Mouse (Mus musculus): Measurements from ENCODE around the gene Ttc21a.

Gene Ttc21a

DNA sequence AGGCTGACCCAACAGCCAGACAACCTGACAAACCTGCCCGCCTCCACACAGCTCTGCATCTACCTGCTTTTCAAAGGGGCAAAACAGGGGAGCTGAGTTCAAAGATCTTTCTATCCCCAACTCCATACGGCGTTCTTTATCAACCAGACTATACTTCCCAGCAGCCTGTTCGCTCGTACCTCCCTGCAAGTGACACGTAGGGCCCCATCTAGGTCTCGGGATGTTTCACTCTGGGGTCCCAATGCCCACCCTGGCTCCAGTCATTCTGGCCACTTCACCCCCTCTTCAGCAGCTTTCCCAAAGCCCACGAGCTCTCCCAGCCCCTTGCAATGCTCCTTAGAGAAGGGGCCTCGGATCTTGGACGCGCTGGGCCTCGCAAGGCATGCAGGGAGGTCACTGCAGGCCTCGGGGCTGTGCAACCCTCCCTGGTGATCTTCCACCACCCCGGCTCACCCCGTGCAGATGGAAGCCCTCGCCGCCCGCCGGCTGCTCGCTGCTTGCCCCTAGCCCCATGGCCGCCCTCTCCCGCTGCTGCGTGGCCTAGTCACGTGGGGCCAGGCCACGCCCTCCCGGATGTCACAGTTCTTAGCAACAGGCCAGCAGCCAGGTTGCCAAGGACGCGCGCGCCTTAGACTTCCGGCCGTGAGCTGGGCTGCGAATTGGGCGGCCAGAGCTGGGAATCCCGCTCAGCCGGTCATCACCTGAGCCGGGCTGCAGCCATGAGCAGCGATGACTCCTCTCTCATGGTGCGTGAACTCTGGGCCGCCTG is at the start of gene Ttc21a, which contains the start of gene Gorasp1:
Ttc21a (plus strand) TSS at position 602 of the 769 bp plus-strand sequence.
Gorasp1 (minus strand) TSS at position 561 of the 769 bp plus-strand sequence.
- DNase-seq (ENCODE audit: low spot score): peak; percentile 90

DNA sequence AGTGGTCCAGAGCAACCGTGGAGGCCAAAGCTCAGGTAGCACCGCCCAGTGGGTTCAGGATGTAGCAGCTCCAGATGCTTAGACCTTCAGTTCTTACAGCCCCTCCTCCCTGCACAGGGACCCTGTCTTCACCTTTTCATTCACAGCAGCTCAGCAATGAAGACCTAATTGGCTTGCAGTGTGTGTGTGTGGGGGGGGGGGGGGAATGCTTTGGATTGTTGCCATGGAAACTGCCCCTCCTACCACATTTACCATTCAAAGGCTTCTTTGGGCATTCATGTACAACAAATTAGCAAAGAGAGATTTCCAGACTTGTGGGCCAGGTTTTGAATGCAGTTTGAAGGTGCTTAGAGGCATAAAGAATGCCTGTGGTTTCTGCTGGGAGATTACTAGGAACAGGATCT is 48.6 kb upstream of the Ttc21a start:
- DNase-seq (ENCODE audit: low spot score): no peak

DNA sequence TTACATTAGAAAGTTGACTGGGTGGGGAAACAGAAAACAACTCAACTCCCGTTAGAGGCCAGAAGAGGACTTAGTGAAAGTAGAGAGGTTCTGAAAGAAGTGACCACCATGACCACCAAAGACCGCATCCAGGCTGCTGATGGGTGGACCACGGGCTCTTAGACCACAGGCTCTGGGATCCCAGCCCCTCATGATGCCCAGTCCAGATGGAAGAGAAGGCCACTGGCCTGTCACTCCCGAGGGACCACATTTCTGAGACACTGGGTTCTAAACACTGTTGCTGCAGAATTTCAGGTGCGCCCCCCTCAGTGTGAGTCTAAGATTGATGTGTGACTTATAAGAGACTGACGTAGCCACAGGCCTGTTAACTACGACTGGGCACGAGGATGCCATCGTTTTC is 48.0 kb upstream of the Ttc21a start:
- no peak for DNase-seq (ENCODE audit: low spot score)

DNA sequence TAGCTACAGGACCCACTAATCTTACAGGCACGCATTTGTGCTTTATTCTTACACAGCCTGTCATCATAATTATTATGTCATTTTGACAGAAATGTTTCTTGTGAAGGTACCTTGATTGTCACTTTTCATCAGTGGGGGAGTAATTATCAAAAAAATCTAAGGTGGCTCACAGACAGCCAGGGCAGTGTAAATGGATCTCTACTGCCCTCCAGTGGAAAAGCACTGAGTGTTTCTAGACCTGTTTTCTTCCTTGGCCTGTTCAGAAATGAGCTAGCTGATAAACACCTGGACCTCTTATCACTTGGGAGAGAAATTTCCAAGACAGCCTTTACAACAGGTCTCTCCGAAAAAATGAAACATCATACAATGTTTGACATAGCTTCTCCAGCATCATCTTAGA is 46.7 kb upstream of the Ttc21a start:
- DNase-seq (ENCODE audit: low spot score): no peak

DNA sequence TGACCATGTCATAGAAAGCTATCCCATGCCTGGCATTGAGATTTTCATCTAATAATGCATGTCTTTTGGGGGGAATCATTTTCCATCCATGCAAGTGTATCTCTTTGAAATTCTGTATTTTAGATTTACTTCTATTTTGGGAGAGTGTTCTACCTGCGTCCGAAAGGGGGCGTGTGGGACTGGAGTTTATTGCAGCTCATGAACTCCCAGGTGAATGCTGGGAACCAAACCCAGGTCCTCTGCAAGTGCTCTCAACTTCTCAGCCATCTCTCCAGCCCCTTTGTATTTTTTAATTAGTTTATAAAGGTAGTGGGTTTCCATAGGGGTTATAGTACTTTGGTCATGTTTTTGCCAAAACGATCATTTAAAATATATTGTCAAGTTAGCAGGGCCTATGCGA is 43.5 kb upstream of the Ttc21a start:
- DNase-seq (ENCODE audit: low spot score): no peak

DNA sequence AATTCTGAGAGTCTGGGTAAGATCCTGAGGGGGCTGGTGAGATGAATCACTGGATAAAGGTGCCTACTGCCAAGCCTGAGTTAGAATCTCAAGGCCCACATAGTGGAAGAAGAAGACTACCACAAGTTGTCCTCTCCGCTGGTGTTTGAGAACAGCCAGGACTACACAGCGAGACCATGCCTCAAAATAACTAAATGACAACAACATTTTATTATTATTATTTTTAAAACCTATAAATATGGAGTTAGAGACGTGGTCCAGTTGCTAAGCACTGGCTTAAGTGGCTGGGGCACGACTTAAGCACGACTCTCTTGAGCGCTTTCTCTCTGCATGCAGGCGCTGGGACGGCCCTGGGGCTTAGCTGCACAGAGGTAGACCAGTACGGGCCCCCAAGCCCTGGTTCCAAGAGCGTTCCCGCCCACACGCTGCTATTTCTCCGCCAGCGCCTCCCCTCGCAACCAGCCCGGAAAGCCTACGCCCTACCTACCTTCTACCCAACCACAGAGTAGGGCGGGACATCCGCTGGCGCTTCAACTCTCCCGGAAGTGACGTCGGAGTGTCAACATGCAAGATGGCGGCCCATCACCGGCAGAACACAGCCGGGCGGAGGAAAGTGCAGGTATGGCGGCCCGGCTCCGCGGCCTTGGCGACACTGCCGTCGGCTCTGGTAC is 42.9 kb upstream of the Ttc21a start, which contains the start of gene Wdr48:
Wdr48 (plus strand) TSS at position 540 of the 671 bp plus-strand sequence.
- peak; percentile 95 for DNase-seq (ENCODE audit: low spot score)

DNA sequence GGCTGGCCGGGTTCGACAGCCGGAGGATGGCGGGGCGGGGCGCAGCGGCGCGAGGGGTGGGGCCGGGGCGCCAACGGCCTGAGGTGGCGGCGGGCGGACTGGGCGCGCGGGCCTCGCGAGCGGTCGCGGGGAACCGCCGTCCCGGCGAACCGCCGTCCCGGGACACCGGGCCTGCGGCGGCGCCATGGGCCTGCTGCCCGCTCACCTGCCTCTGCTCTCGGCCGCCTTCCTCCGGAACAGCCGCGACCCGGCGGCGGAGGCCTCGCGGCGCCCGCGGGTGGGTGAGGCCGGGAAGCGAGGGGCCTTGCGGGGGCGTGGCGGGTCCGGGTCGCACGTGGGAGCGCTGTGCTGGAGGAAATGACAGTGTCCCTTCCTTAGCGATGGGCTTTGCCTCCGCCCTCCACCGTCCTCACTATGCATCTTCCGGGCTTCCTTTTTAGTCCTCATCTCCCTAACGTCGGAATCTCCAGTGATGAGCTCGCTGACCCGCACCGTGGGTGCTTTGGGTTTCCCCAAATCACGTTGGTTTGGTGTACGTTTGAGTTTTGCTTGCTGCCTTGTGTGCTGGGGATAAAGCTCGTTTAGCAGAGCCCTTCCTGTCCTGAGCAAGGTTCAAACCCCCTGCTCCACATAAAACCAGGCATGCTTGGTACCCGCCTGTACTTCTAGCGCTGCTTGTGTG is 42.2 kb upstream of the Ttc21a start:
- DNase-seq (ENCODE audit: low spot score): no peak

DNA sequence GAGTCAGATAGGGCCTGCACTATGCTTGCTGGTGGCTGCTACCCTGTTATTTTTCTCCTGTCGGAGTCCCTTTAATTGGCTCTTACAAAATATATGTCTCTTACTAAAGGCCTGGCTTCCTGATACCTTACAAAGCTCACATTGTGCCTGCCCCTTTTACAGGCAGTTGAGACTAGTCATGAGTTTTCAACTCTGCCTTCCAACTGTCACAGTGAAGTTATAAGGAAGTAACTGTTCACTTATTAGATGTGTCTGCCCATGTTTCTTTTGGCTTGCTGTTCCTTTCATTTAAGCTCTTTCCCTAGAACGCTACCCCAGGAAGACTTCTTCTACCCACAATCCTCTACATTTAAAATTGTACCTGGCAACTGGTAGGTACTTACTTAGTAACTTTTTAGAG is 38.0 kb upstream of the Ttc21a start:
- DNase-seq (ENCODE audit: low spot score): no peak

DNA sequence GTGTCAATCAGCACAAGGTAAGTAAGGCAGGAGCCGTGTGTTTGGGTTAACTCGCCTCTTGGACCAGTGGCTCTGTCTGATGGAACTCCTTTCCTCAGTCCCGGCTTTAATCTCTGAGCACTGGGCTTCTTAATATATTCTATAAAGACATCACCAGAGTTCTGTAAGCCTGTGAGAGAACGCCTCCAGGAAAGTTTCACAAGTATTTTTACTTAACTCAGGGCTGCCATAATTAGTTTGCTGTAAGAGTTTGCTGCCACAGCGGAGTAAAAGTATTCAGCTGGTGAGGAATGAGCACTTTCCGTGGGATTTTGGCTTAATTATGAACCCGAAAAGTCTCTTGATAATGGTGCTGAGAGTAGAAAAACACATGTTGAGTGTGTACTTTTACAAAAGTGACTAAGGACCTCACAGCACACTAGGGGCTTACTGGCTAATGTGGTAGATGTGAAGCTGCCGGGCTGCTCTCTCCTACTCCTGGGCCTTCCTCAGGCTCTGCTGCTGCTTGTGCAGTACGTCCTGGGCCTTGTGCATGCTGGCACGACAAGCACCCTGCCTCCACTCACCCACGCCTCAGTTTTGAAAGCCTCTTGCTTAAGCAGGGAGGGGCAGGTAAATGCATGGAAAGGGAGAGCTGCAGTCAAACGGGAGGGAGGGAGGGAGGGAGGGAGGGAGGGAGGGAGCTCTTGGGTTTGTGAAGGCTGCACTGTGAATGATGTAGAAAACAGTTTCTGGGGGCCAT is 34.8 kb upstream of the Ttc21a start:
- no peak for DNase-seq (ENCODE audit: low spot score)

DNA sequence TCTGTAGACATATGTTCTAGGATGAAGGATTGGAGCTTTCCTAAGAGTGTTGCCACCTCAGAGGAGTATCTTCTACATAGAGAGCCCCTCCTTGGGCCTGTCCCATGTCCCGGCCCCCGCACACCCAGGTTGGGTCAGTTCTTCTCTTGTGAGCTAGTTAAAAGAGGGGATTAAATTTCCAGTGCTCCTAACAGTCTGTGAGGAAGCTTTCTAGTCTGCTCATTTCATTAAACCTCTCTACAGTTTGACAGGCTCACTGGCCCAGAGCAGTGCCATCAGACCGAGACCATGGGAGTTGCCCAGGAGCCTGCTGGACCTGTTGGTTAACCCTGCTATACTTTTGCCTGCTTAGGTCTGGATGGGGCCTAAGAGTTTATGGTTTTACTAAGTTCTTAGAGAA is 28.7 kb upstream of the Ttc21a start:
- no peak for DNase-seq (ENCODE audit: low spot score)

DNA sequence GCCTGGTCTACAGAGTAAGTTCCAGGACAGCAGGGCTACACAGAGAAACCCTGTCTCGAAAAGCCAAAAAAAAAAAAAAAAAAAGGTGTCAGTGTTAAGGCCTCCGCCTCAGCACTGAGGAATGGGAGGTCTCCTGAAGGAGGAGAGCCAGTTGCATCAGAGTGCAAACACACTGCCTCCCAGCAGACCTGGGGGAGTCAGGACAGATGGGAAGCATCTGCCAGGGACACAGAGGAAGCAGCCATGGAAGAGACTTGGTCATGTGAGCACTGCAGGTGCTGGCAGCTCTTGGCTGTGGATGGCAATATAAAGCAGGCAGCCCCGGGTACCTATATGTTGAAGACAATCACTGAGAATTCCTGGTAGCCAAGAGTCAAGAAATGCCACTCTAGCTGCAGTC is 27.5 kb upstream of the Ttc21a start:
- no peak for DNase-seq (ENCODE audit: low spot score)

DNA sequence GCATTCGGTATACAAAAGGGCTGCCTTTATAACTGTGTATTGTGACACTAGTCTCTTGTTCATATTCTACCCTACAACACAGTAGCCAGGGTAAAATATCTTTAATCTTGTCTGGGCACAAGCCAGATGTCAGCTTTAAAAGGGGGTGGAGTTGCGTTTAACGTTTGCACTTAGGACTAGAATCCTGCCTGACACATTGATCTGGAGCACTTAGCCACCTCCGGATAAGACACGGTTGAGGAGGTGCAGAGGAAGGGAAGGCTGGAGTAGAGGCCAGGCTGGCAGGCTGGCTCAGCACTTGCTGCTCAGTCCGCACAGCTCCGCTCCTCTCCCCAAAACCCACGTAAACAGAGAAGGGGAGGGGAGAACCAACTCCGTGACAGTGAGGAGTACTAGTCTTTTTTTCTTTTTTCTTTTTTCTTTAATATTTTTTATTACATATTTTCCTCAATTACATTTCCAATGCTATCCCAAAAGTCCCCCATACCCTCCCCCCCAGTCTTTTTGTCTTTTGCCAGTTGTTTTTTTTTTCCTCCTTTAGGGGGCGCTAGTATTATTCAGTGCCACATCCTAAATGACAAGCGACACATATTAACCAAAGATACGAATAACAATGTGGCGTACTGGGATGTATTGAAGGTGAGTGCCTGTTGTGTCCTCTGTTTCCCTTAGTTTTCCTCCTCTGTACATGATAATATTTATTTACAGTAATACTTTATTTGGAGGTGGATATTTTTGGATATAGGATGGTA is 24.1 kb upstream of the Ttc21a start:
- no peak for DNase-seq (ENCODE audit: low spot score)

DNA sequence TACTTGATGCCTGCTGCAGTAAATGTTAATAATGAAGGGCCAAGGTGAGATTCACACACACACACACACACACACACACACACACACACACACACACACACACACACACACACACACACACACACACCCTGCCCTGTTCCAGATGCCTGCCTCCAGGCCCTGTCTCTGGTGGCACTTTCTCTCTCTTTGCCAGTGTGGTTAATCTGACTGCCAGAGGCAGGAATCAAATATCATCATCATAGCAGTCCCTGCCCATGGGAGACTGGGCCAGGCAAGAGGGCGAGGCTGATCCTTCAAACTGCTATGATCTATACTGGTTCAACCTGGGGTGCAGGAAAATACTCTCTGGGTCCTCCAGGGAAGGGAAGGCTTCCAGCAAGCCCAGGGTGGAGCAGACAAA is 17.5 kb upstream of the Ttc21a start:
- DNase-seq (ENCODE audit: low spot score): no peak

DNA sequence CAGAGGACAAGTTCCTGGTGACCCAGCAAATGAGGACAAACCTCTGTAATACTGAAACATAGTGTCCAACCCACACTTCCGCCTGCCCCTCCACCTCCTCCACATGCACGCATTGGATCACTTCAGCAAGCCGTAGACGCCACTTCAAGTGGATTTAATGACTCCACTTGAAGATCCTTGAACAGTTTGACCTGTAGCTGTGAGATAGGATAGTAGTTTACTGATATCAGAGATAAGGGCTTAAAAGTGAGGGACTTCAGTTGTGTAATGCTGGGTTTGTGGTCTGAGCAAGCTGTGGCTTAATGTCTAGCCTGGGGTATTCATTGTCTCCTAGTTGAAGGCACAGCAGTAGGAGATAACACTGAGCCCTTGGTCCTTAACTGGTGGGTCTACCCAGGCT is 13.9 kb upstream of the Ttc21a start:
- no peak for DNase-seq (ENCODE audit: low spot score)

DNA sequence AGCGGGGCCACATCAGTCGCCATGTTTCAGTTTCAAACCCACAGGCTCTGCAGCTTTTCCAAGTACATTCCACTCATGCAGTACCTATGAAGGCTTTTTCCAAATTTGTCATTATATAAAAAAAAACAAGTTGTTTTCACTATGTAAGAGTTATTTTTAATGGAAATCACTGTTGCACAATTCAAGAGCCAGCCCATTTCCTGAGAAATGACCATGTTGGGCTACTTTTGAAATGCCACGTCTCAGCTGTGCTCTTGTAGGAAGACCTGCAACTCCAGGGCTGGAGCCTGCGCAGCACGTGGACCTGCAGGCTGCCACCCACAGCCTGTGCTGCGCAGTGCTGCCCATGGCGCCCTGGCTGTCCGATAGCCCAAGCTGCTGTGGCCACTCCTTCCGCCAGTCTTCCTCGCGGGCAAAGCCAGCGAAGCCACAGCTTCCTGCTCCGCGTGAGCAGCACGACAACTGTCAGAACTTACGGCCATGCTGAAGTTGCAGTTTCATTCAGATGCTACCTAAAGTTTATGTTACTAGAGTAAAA is 12.2 kb upstream of the Ttc21a start:
- DNase-seq (ENCODE audit: low spot score): no peak

DNA sequence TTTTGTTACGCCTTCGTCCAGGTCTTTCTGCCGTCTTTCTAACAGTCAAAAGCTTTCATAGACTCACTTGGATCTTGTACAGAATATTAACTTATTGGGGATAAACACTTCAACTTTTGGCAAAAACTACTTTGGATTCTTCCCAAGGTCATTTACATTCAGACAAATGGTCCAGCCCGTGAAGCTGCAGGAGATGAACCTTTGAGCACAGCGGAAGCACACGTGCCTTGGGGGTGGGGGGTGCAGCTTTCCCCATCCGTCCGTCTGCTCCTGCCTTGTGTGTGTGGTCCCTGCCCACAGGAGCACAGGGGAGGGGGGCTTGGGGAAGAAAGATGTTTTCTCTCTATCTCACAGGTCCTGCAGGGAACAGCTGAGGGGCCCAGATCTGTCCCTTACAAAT is 11.7 kb upstream of the Ttc21a start:
- no peak for DNase-seq (ENCODE audit: low spot score)

DNA sequence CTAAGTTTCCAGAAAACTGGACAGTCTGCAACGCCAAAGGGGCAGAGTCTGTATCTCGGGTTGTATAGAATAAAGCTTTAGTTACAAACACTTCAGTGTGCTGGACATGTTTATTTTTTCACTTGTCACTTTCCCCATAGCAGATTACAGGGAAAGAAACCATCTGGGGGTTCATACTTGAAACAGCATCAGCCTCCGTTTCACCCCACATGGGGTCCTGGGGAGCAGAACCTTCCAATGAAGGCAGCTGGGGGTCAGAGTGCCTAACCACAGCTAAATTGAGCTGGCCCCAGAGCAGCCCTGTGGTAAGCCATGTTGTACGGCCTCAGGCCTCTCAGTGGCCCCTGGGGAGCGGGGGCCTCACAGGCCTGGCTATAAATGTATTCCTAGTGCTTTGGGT is 10.9 kb upstream of the Ttc21a start:
- no peak for DNase-seq (ENCODE audit: low spot score)

DNA sequence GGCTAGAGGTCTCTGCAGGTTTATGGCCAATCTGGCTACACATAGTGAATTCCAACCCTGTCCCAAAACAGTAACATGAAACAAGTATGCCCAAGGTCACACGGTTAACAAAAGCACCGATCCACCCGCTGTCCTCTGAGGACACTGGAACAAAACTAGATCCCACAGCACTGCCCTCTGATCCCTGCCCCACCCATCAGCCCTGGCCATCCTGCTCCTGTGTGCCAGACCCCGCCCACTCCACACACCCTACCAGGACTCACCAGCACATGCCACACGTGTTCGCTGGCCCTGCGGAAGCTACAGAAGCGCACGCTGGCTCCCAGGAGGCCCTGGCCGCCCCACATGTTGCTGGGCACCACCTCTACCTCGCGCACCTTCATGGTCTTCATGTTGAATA is 5.0 kb upstream of the Ttc21a start:
- DNase-seq (ENCODE audit: low spot score): no peak

DNA sequence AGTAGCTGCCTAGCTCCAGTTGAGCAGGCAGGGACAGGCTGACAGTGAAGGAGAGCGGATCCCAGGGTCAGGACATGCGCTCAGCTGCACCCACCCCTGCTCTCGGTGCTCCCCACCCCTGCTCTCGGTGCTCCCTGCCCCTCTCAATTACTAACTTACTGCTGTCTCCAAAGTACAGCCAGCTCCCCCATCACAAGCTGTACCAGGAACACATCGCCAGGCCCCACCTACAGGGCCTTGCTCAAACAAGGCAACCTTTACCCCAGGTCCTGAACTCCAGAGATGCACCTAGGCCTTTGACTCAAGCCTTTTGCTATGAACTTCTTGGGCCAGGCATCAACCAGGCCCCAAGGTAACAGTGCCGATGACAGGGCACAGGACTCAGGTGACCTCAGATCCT is 3.7 kb upstream of the Ttc21a start:
- no peak for DNase-seq (ENCODE audit: low spot score)

DNA sequence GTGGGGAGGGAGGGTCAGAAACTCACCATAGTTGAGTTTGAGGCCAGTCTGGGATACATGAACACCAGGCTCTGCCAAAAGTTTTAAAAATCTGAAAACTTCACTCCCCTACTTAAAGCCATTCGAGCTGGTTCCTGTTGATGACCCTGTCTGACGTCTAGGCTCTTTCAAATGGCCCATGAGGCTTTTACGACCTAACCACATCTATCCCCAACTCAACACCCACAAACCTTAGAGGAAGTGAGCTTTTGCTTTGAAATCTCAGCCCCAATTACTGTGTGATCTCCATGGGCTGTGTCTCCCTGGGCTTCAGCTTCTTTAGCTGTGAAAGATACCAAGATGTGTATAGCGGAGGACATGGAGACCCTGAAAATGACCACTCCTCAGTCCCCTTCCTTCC is 1.1 kb downstream of the Ttc21a start:
- no peak for DNase-seq (ENCODE audit: low spot score)

DNA sequence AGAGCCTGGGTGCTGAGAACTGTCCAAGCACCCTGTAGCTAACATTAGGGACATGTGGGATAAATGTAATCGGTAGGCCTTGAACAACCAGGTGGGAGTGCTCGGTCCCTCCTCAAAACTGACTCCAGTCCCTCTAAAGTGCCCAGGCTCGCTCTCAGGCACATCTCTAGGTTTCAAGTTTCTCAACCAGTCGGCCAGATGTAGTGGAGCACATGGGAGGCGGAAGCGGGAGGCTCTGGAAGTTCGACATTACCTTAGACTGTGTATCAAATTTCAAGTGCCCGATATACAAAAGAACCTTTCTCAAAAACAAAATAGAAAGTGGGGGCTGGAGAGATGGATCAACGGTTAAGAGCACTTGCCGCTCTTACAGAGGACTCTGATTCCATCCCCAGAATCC is 2.2 kb downstream of the Ttc21a start:
- no peak for DNase-seq (ENCODE audit: low spot score)

Measured in left cerebral cortex, adult 11 months (tissue).